Mouse (Mus musculus) cerebellum, adult (tissue): ENCODE measurements around the gene Sh3pxd2a.
A peak's percentile ranks its signal among the peaks of the same experiment; 100 is the strongest.

Experiments
- ATAC-seq: cut with Nextera tagmentation; 2 replicates; pipeline ENCODE4 v1.9.2; 2017; ENCODE audit warnings: mild to moderate bottlenecking, moderate library complexity, mixed read lengths; ENCODE audit not compliant: insufficient number of reproducible peaks, low FRiP score, low TSS enrichment

Gene Sh3pxd2a

GRCm38 (mm10) chr19:47255919-47256318 is 208.3 kb downstream of the Sh3pxd2a start:
- ATAC-seq, result no peak

GRCm38 (mm10) chr19:47255036-47255435 is 209.2 kb downstream of the Sh3pxd2a start:
- no peak for ATAC-seq

- no peak for ATAC-seq
These were observed 211.1 kb downstream of the Sh3pxd2a start for GRCm38 (mm10) chr19:47253053-47253628.

- ATAC-seq, result no peak
These were observed 213.3 kb downstream of the Sh3pxd2a start for GRCm38 (mm10) chr19:47250931-47251330.

GRCm38 (mm10) chr19:47248906-47249568 is 215.2 kb downstream of the Sh3pxd2a start:
- ATAC-seq, result peak; percentile 12; the same call in 1 of the 2 replicates

- no peak for ATAC-seq
These were observed 215.9 kb downstream of the Sh3pxd2a start for GRCm38 (mm10) chr19:47248296-47248695.

GRCm38 (mm10) chr19:47247791-47248190 is 216.4 kb downstream of the Sh3pxd2a start:
- no peak for ATAC-seq

GRCm38 (mm10) chr19:47245512-47245911 is 218.7 kb downstream of the Sh3pxd2a start:
- no peak for ATAC-seq

- ATAC-seq, result no peak
These were observed 222.0 kb downstream of the Sh3pxd2a start for GRCm38 (mm10) chr19:47242227-47242626.

GRCm38 (mm10) chr19:47240957-47241356 is 223.2 kb downstream of the Sh3pxd2a start:
- no peak for ATAC-seq

GRCm38 (mm10) chr19:47240076-47240475 is 224.1 kb downstream of the Sh3pxd2a start:
- no peak for ATAC-seq

- ATAC-seq, result no peak
These were observed 231.1 kb downstream of the Sh3pxd2a start for GRCm38 (mm10) chr19:47233087-47233486.

GRCm38 (mm10) chr19:47232077-47232865 is 231.9 kb downstream of the Sh3pxd2a start:
- ATAC-seq, result no peak

GRCm38 (mm10) chr19:47231389-47231788 is 232.8 kb downstream of the Sh3pxd2a start:
- ATAC-seq, result no peak

GRCm38 (mm10) chr19:47230682-47231081 is 233.5 kb downstream of the Sh3pxd2a start:
- no peak for ATAC-seq

GRCm38 (mm10) chr19:47230082-47230481 is 234.1 kb downstream of the Sh3pxd2a start:
- ATAC-seq, result no peak

GRCm38 (mm10) chr19:47229461-47229860 is 234.7 kb downstream of the Sh3pxd2a start:
- peak; percentile 62 for ATAC-seq

- peak; percentile 42 for ATAC-seq
These were observed 235.4 kb downstream of the Sh3pxd2a start for GRCm38 (mm10) chr19:47228725-47229252.

GRCm38 (mm10) chr19:47225791-47226190 is 238.4 kb downstream of the Sh3pxd2a start:
- ATAC-seq, result no peak

- no peak for ATAC-seq
These were observed 239.5 kb downstream of the Sh3pxd2a start for GRCm38 (mm10) chr19:47224743-47225142.
